Mouse (Mus musculus) hindbrain, embryonic 14.5 days (tissue): Measurements from ENCODE around the gene Oxct2b. TPM values are rescaled to one million over a fixed set of nuclear protein-coding genes. Genes with fewer than 3 reads are reported as not detected.
A peak's percentile ranks its signal among the peaks of the same experiment; 100 is the strongest.
"Not testable (repeated sequence)": the region's sequence is repeated elsewhere in the genome, so short reads cannot be mapped to it uniquely, and the experiment has no call there.

Experiments
- ATAC-seq: fragments of 200-750 bp; cut with Nextera tagmentation; 2 replicates; pipeline ENCODE4 v1.8.0; 2017; ENCODE audit warnings: moderate number of reproducible peaks, mild to moderate bottlenecking, moderate TSS enrichment, moderate library complexity; ENCODE audit not compliant: low FRiP score
- DNase-seq: peaks from one replicate; pipeline ENCODE4 v3.0.0-alpha.2; 2015; ENCODE audit warnings: low spot score
- H3K27ac ChIP-seq: fragments of 300-500 bp; sonication (generic); 2 replicates; pipeline ENCODE4 v1.5.1; 2014; ENCODE audit warnings: mild to moderate bottlenecking, moderate library complexity
- H3K27me3 ChIP-seq: fragments of 300-500 bp; sonication (generic); 2 replicates; pipeline ENCODE4 v1.6.1; 2014; ENCODE audit warnings: mild to moderate bottlenecking, low read length, mixed read lengths; ENCODE audit not compliant: control insufficient read depth, insufficient read depth
- H3K36me3 ChIP-seq: fragments of 300-500 bp; sonication (generic); replicated peaks from 2 replicates; pipeline ENCODE4 v1.6.1; 2014; ENCODE audit not compliant: control insufficient read depth, insufficient read depth
- H3K4me1 ChIP-seq: fragments of 300-500 bp; sonication (generic); replicated peaks from 2 replicates; pipeline ENCODE4 v1.6.1; 2014; ENCODE audit warnings: antibody characterized with exemption, low read length, mixed read lengths; ENCODE audit not compliant: control insufficient read depth, insufficient read depth
- H3K4me2 ChIP-seq: fragments of 300-500 bp; sonication (generic); replicated peaks from 2 replicates; pipeline ENCODE4 v1.6.1; 2014; ENCODE audit warnings: mild to moderate bottlenecking, moderate library complexity
- H3K4me3 ChIP-seq: fragments of 300-500 bp; sonication (generic); replicated peaks from 2 replicates; pipeline ENCODE4 v1.5.1; 2014; ENCODE audit warnings: mild to moderate bottlenecking, low read length
- H3K9ac ChIP-seq: fragments of 300-500 bp; sonication (generic); 2 replicates; pipeline ENCODE4 v1.6.1; 2014
- H3K9me3 ChIP-seq: fragments of 300-500 bp; sonication (generic); 2 replicates; pipeline ENCODE4 v1.6.1; 2016; ENCODE audit warnings: low read length; ENCODE audit not compliant: control insufficient read depth
- WGBS: fragments of 180-500 bp; shearing (Covaris S2); extraction: QIAGEN DNeasy Blood & Tissue Kit; methylation state at CpG from one replicate; pipeline ENCODE4 v1.1.7; 2014; 5-methylcytosine and 5-hydroxymethylcytosine counted together
- polyA plus RNA-seq: library from polyadenylated mRNA; unstranded; fragments of >200 nt; fragmentation: Nextera tagmentation; extraction: Ambion mirVana; gene quantifications from 2 replicates; pipeline ENCODE4 v1.2.1, GENCODE M21; 2014

The Oxct2b gene
- polyA plus RNA-seq, 1 experiment from 2014 or later, result 1.1 TPM

DNA sequence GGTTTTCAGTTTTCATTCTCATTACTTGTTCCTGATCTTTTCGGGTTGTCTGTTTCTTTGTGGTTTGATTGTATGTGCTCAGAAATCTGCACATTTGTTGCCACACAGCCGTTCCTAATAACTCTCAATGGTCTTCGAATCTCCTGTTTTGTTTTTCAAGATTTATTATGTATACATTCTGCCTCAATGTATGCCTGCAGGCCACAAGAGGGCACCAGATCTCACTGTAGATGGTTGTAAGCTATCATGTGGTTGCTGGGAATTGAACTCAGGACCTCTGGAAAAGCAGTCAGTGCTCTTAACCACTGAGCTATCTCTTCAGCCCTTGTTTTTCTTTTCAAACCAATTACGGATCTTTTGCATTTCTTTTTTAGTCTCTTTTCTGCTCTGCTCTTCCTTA lies 29.7 kb upstream of the Oxct2b start:
- Histone ChIP-seq H3K4me1 (no peaks in the 10 kb centered on the region), H3K4me3 (no peak overlapping the region), H3K27me3 (no peaks in the 10 kb centered on the region), H3K9me3 (no peaks in the 10 kb centered on the region), H3K27ac (no peak overlapping the region), H3K36me3 (no peaks in the 10 kb centered on the region), H3K9ac (no peak overlapping the region), H3K4me2 (no peak overlapping the region)
- DNase-seq (no peak), ATAC-seq (no peak)
- WGBS, result 94% methylated on average over 4 of the region's 4 CpGs

GRCm38 (mm10) chr4:123092621-123093020 lies 23.4 kb upstream of the Oxct2b start:
- H3K9me3 ChIP-seq, result no peaks in the 10 kb centered on the region
- ATAC-seq (no peak), DNase-seq (no peak)
- no peak overlapping the region for H3K4me2 ChIP-seq
- H3K27me3 ChIP-seq, result no peaks in the 10 kb centered on the region
- no peak overlapping the region for H3K4me3 ChIP-seq
- no peak overlapping the region for H3K9ac ChIP-seq
- H3K27ac ChIP-seq, result no peak overlapping the region
- no peaks in the 10 kb centered on the region for H3K36me3 ChIP-seq
- 73% methylated on average over 5 of the region's 5 CpGs for WGBS
- no peaks in the 10 kb centered on the region for H3K4me1 ChIP-seq

- ATAC-seq (peak; percentile 37; the same call in 1 of the 2 replicates), DNase-seq (no peak)
- H3K4me2 ChIP-seq, result peak overlapping the region; percentile 7; the same call in 1 of the 2 replicates
- H3K36me3 ChIP-seq, result no peaks in the 10 kb centered on the region
- H3K4me1 ChIP-seq, result no peaks in the 10 kb centered on the region
- no peak overlapping the region for H3K9ac ChIP-seq
- no peaks in the 10 kb centered on the region for H3K27me3 ChIP-seq
- H3K27ac ChIP-seq, result no peak overlapping the region
- H3K4me3 ChIP-seq, result no peak overlapping the region
- no peaks in the 10 kb centered on the region for H3K9me3 ChIP-seq
- 69% methylated on average over 17 of the region's 17 CpGs for WGBS
These were observed 22.8 kb upstream of the Oxct2b start for GRCm38 (mm10) chr4:123093064-123093776.

- Histone ChIP-seq H3K9ac (no peak overlapping the region), H3K4me1 (no peaks in the 10 kb centered on the region), H3K4me2 (no peak overlapping the region), H3K4me3 (no peak overlapping the region), H3K9me3 (no peaks in the 10 kb centered on the region), H3K36me3 (no peaks in the 10 kb centered on the region), H3K27ac (no peak overlapping the region), H3K27me3 (no peaks in the 10 kb centered on the region)
- no peak for ATAC-seq
- no peak for DNase-seq
- 79% methylated on average over 8 of the region's 9 CpGs for WGBS
These were observed 22.2 kb upstream of the Oxct2b start for GRCm38 (mm10) chr4:123093869-123094268.

GRCm38 (mm10) chr4:123104651-123105450 lies 11.2 kb upstream of the Oxct2b start, which contains the start of gene Bmp8b:
TSS of gene Bmp8b (plus strand) at chr4:123105165.
- H3K9me3 ChIP-seq, result no peaks in the 10 kb centered on the region
- H3K4me1 ChIP-seq, result peaks cover 7% of the 10 kb centered on the region; the same call in 1 of the 2 replicates
- peak; percentile 51; the same call in 1 of the 2 replicates for ATAC-seq
- H3K36me3 ChIP-seq, result no peaks in the 10 kb centered on the region
- H3K27ac ChIP-seq, result no peak within 1 kb of the TSS
- peak within 1 kb of the TSS; percentile 29 for H3K4me3 ChIP-seq
- no peak for DNase-seq
- WGBS, result 8% methylated on average over 75 of the region's 75 CpGs
- H3K4me2 ChIP-seq, result peak within 1 kb of the TSS; percentile 51
- peaks cover 35% of the 10 kb centered on the region for H3K27me3 ChIP-seq
- no peak within 1 kb of the TSS for H3K9ac ChIP-seq

DNA sequence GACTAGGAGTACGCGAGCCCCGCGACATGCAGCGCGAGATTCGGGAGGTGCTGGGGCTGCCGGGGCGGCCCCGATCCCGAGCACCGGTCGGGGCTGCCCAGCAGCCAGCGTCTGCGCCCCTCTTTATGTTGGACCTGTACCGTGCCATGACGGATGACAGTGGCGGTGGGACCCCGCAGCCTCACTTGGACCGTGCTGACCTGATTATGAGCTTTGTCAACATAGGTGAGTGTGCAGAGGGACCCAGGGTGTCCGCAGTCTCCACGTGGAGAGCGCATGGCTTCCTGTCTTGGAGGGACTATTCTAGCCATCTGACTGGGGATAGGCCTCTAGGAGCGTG lies 10.6 kb upstream of the Oxct2b start:
- Histone ChIP-seq H3K36me3 (no peaks in the 10 kb centered on the region), H3K9me3 (no peaks in the 10 kb centered on the region), H3K4me3 (peak overlapping the region; percentile 29), H3K9ac (no peak overlapping the region), H3K4me1 (peaks cover 7% of the 10 kb centered on the region; the same call in 1 of the 2 replicates), H3K27ac (no peak overlapping the region), H3K27me3 (peaks cover 35% of the 10 kb centered on the region), H3K4me2 (peak overlapping the region; percentile 51)
- 25% methylated on average over 24 of the region's 24 CpGs for WGBS
- no peak for DNase-seq
- peak; percentile 46; the same call in 1 of the 2 replicates for ATAC-seq

- H3K9ac ChIP-seq, ATAC-seq, H3K36me3 ChIP-seq, H3K4me3 ChIP-seq, H3K9me3 ChIP-seq, H3K4me1 ChIP-seq, DNase-seq, H3K4me2 ChIP-seq, H3K27ac ChIP-seq: not testable (repeated sequence)
- 79% methylated on average over 6 of the region's 7 CpGs for WGBS
- peaks cover 35% of the 10 kb centered on the region for H3K27me3 ChIP-seq
These were observed 10.1 kb upstream of the Oxct2b start for GRCm38 (mm10) chr4:123105929-123106328.

DNA sequence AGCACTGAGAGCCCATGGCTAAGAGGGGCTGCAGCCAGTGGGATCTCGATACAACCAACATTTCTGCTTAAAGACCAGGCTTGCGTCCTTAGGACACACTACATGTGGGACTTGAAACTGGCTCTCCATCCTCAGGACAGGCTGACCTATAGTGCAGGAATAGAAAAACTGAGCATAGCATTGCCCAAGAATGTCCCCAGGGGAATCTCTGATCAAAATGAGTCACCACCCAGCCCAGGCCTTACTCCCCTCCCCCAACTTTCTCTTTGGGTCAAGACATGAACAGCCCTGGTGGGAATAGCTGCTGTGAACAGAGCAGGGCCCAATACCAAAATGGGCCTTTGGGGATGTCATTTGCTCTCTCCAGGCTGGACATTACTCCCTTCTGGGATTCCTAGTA lies 9.2 kb upstream of the Oxct2b start:
- ATAC-seq, result no peak
- 86% methylated on average over 2 of the region's 2 CpGs for WGBS
- peaks cover 35% of the 10 kb centered on the region for H3K27me3 ChIP-seq

DNA sequence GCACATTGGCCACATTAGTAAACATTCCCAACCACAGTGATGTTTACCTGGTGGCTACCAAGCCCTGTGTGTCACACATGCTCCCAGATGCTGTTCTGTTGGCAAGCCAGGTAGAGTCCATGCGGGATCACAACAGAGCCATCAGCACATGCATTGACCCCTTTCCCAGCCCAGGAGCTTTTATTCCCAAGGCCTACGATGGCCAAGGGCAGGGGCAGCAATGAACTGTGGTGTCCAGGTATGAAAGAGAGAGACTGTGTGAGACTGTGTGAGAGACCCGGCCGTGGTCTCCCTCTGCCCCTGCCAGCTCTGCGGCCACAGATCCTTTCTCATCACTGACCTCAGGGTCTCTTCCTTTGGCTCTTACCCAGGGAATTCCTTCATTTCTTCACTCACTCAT lies 8.0 kb upstream of the Oxct2b start:
- no peak overlapping the region for H3K4me2 ChIP-seq
- no peak overlapping the region for H3K4me3 ChIP-seq
- H3K27ac ChIP-seq, result no peak overlapping the region
- no peaks in the 10 kb centered on the region for H3K36me3 ChIP-seq
- H3K27me3 ChIP-seq, result peaks cover 35% of the 10 kb centered on the region
- peaks cover 7% of the 10 kb centered on the region; the same call in 1 of the 2 replicates for H3K4me1 ChIP-seq
- DNase-seq, result no peak
- no peak overlapping the region for H3K9ac ChIP-seq
- H3K9me3 ChIP-seq, result no peaks in the 10 kb centered on the region
- 95% methylated on average over 5 of the region's 5 CpGs for WGBS
- ATAC-seq, result no peak

More for the DNA sequence above, 9.2 kb upstream of the Oxct2b start:
- DNase-seq, result no peak
- H3K27ac ChIP-seq, result no peak overlapping the region
- no peaks in the 10 kb centered on the region for H3K36me3 ChIP-seq
- no peak overlapping the region for H3K4me3 ChIP-seq
- H3K9ac ChIP-seq, result no peak overlapping the region
- no peak overlapping the region for H3K4me2 ChIP-seq
- no peaks in the 10 kb centered on the region for H3K9me3 ChIP-seq
- H3K4me1 ChIP-seq, result peaks cover 7% of the 10 kb centered on the region; the same call in 1 of the 2 replicates
